Mouse (Mus musculus): ENCODE data around the gene Osbp2. TPM values are rescaled to one million over a fixed set of nuclear protein-coding genes. Genes with fewer than 3 reads are reported as not detected.
A peak's percentile ranks its signal among the peaks of the same experiment; 100 is the strongest.

Osbp2 gene
- polyA plus RNA-seq, 1 experiment: 0.52 TPM

DNA sequence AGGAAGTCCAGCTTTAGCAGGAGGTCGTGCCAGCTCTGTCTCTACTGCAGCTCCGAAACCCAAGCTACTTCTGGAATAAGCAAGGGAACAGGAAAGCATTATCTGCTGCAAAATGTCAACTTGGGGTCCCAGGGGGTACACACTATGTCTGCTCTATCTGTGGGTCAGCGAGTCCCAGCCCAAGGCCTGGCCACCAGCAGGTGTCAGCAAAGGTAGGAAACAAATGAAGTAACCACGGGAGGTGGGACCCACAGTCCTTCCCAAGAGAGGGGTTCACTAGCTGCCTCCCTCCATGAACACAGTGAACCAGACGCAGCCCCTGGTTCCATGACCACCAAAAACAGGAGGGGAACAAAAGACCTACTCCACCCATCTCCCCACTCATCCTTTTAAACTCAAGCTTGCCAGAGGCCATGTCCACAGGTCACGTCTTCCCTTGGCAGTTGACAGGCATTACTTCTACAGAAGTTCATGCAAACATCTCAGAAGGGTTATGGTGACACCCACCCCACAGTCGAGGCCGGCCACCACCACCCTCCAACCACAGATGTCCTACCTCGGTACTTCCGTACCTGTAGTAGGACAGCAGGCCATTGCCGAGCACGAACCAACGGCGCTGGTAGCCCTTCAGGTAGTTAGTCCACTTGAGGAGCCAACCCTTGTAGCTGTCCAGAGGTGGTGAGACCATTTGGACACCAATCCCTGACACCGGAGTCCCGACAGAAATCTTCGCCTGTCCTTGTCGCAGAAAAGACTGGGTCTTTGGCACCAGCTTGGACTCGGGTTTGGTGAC lies 846 bp downstream of the Osbp2 start:
- H3K36me3 ChIP-seq (ENCODE audit: control insufficient read depth, insufficient read depth, low read length): no peaks in the 10 kb centered on the region
- peaks cover 13% of the 10 kb centered on the region; the same call in 1 of the 2 replicates for H3K27me3 ChIP-seq (ENCODE audit: control insufficient read depth, insufficient read depth, low read length)
- WGBS: 80% methylated on average over 19 of the region's 19 CpGs
- peak overlapping the region; percentile 61; the same call in 1 of the 2 replicates for H3K4me3 ChIP-seq (ENCODE audit: low read depth, low read length)
- TF ChIP-seq POLR2A (IDR thresholded peaks at IDR 0.05; ENCODE audit: low read depth, low read length) (no peak), CTCF (IDR thresholded peaks at IDR 0.05; ENCODE audit: extremely low read depth, insufficient read length, insufficient replicate concordance, low read depth, low read length) (no peak)
- no peak overlapping the region for H3K27ac ChIP-seq (ENCODE audit: insufficient read depth, low read depth, low read length)
- H3K4me1 ChIP-seq (ENCODE audit: control insufficient read depth, insufficient read depth, insufficient read length, low read length): peaks cover 12% of the 10 kb centered on the region

- H3K36me3 ChIP-seq (ENCODE audit: control insufficient read depth, insufficient read depth, low read length): no peaks in the 10 kb centered on the region
- peaks cover 13% of the 10 kb centered on the region; the same call in 1 of the 2 replicates for H3K27me3 ChIP-seq (ENCODE audit: control insufficient read depth, insufficient read depth, low read length)
- TF ChIP-seq POLR2A (IDR thresholded peaks at IDR 0.05; ENCODE audit: low read depth, low read length): no peak
- no peak for TF ChIP-seq CTCF (IDR thresholded peaks at IDR 0.05; ENCODE audit: extremely low read depth, insufficient read length, insufficient replicate concordance, low read depth, low read length)
- 63% methylated on average over 4 of the region's 4 CpGs for WGBS
- no peak overlapping the region for H3K4me3 ChIP-seq (ENCODE audit: low read depth, low read length)
- H3K4me1 ChIP-seq (ENCODE audit: control insufficient read depth, insufficient read depth, insufficient read length, low read length): peaks cover 12% of the 10 kb centered on the region
- no peak overlapping the region for H3K27ac ChIP-seq (ENCODE audit: insufficient read depth, low read depth, low read length)
These were observed 3.3 kb downstream of the Osbp2 start for GRCm38 (mm10) chr11:3860361-3860760.

- no peak overlapping the region for H3K4me3 ChIP-seq (ENCODE audit: low read depth, low read length)
- H3K27me3 ChIP-seq (ENCODE audit: control insufficient read depth, insufficient read depth, low read length): peaks cover 13% of the 10 kb centered on the region; the same call in 1 of the 2 replicates
- TF ChIP-seq CTCF (IDR thresholded peaks at IDR 0.05; ENCODE audit: extremely low read depth, insufficient read length, insufficient replicate concordance, low read depth, low read length) (no peak), POLR2A (IDR thresholded peaks at IDR 0.05; ENCODE audit: low read depth, low read length) (no peak)
- WGBS: 90% methylated on average over 4 of the region's 4 CpGs
- H3K27ac ChIP-seq (ENCODE audit: insufficient read depth, low read depth, low read length): no peak overlapping the region
- no peaks in the 10 kb centered on the region for H3K36me3 ChIP-seq (ENCODE audit: control insufficient read depth, insufficient read depth, low read length)
- peaks cover 12% of the 10 kb centered on the region for H3K4me1 ChIP-seq (ENCODE audit: control insufficient read depth, insufficient read depth, insufficient read length, low read length)
These were observed 3.9 kb downstream of the Osbp2 start for GRCm38 (mm10) chr11:3859778-3860177.

DNA sequence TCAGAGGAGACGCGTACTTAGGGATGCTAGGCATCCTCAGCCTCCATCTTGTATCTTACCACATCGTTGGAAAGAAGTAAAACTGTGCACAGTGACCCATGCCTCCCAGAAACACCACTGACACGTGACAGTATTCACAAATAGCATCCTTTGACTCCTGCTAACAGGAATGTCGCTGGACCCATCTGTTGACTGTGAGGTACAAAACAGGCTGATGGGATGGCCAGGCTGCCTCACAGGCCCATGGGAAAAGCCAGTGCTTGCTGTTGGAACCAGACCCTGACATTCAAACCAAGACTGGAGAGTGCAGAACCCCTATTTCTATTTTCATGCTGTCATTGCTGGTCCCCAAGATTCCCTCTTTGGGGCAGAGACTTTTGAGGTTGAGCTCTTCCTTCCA lies 5.8 kb downstream of the Osbp2 start:
- 74% methylated on average over 5 of the region's 5 CpGs for WGBS
- no peak overlapping the region for H3K4me3 ChIP-seq (ENCODE audit: low read depth, low read length)
- no peak for TF ChIP-seq CTCF (IDR thresholded peaks at IDR 0.05; ENCODE audit: extremely low read depth, insufficient read length, insufficient replicate concordance, low read depth, low read length)
- no peak for TF ChIP-seq POLR2A (IDR thresholded peaks at IDR 0.05; ENCODE audit: low read depth, low read length)

DNA sequence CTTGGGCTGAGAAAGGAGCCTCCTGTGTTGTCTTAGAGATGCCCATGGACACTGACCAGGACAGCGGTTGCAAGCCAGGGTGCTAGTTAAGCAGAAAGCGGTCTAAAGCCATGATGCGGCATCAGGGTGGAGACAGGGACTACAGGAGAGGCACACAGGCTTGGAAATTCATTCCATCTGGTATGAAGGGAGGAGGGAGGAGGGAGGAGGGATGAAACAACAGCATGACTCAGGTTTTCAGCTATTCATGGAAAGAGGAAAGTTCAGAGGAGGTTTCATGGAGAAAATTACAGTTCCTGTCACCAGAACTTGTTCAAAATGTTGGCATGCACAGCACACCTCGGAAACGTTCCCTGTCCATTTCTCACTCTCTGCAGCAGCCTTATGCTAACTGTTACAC lies 7.9 kb downstream of the Osbp2 start:
- Histone ChIP-seq H3K4me3 (ENCODE audit: low read depth, low read length) (no peak overlapping the region), H3K27me3 (ENCODE audit: control insufficient read depth, insufficient read depth, low read length) (no peaks in the 10 kb centered on the region), H3K27ac (ENCODE audit: insufficient read depth, low read depth, low read length) (no peak overlapping the region), H3K4me1 (ENCODE audit: control insufficient read depth, insufficient read depth, insufficient read length, low read length) (no peaks in the 10 kb centered on the region), H3K36me3 (ENCODE audit: control insufficient read depth, insufficient read depth, low read length) (no peaks in the 10 kb centered on the region)
- no peak for TF ChIP-seq POLR2A (IDR thresholded peaks at IDR 0.05; ENCODE audit: low read depth, low read length)
- no peak for TF ChIP-seq CTCF (IDR thresholded peaks at IDR 0.05; ENCODE audit: extremely low read depth, insufficient read length, insufficient replicate concordance, low read depth, low read length)
- WGBS: 91% methylated on average over 5 of the region's 5 CpGs

More for the DNA sequence above, 5.8 kb downstream of the Osbp2 start:
- Histone ChIP-seq H3K36me3 (ENCODE audit: control insufficient read depth, insufficient read depth, low read length) (no peaks in the 10 kb centered on the region), H3K27ac (ENCODE audit: insufficient read depth, low read depth, low read length) (no peak overlapping the region), H3K4me1 (ENCODE audit: control insufficient read depth, insufficient read depth, insufficient read length, low read length) (no peaks in the 10 kb centered on the region), H3K27me3 (ENCODE audit: control insufficient read depth, insufficient read depth, low read length) (peaks cover 9% of the 10 kb centered on the region; the same call in 1 of the 2 replicates)

DNA sequence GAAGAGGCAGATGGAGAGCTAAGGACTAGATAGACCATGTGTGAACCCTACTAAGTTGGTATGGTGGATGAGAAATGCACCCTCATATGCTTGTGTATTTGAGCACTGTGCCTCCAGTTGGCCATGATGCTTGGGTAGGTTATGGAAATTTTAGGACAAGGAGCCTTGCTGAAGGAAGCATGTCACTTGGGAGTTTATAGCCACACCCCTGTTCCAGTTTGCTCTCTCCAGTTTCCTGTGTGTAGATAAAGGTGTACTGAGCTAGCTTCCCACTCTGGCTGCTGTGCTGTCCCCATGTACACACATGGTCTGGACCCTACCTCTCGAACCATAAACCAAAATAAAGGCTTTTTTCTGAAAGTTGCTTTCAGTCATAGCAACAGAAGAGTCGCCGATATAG lies 9.5 kb downstream of the Osbp2 start:
- H3K4me1 ChIP-seq (ENCODE audit: control insufficient read depth, insufficient read depth, insufficient read length, low read length): no peaks in the 10 kb centered on the region
- no peaks in the 10 kb centered on the region for H3K36me3 ChIP-seq (ENCODE audit: control insufficient read depth, insufficient read depth, low read length)
- TF ChIP-seq POLR2A (IDR thresholded peaks at IDR 0.05; ENCODE audit: low read depth, low read length): no peak
- TF ChIP-seq CTCF (IDR thresholded peaks at IDR 0.05; ENCODE audit: extremely low read depth, insufficient read length, insufficient replicate concordance, low read depth, low read length): no peak
- 89% methylated on average over 3 of the region's 3 CpGs for WGBS
- H3K4me3 ChIP-seq (ENCODE audit: low read depth, low read length): no peak overlapping the region
- H3K27ac ChIP-seq (ENCODE audit: insufficient read depth, low read depth, low read length): no peak overlapping the region
- no peaks in the 10 kb centered on the region for H3K27me3 ChIP-seq (ENCODE audit: control insufficient read depth, insufficient read depth, low read length)

DNA sequence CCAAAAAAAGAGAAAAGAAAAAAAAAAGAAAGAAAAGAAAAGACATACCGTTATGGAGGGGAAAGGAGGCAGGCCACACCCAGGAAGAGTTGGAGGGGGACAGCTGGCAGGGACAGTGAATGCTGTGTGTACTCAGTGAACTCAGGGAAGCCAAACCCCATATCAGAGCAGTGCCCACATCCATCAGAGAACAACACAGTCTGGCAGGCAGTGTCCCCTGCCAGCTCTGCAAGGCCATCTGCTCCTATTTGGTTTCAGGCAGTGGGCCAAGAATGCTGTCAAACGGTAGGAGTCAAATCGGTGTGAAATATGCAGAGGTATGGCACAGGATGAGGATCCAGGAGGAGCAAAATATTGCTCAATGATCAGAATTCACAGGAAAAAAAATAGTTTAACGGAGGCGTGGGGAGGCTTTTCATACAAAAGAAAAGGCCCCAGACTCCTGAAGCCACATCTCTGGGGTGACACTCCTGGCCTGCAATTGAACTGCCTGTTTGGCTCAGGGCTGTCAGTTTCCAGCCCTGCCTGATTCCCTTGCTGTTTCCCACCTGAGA lies 10.1 kb downstream of the Osbp2 start:
- H3K4me1 ChIP-seq (ENCODE audit: control insufficient read depth, insufficient read depth, insufficient read length, low read length): no peaks in the 10 kb centered on the region
- H3K27me3 ChIP-seq (ENCODE audit: control insufficient read depth, insufficient read depth, low read length): no peaks in the 10 kb centered on the region
- no peaks in the 10 kb centered on the region for H3K36me3 ChIP-seq (ENCODE audit: control insufficient read depth, insufficient read depth, low read length)
- H3K4me3 ChIP-seq (ENCODE audit: low read depth, low read length): no peak overlapping the region
- WGBS: 37% methylated on average over 5 of the region's 5 CpGs
- TF ChIP-seq POLR2A (IDR thresholded peaks at IDR 0.05; ENCODE audit: low read depth, low read length): no peak
- TF ChIP-seq CTCF (IDR thresholded peaks at IDR 0.05; ENCODE audit: extremely low read depth, insufficient read length, insufficient replicate concordance, low read depth, low read length): no peak
- no peak overlapping the region for H3K27ac ChIP-seq (ENCODE audit: insufficient read depth, low read depth, low read length)

All from small intestine, adult 2 months (tissue).